Mouse (Mus musculus) embryo, embryonic 10.5 days (tissue): ENCODE results near the gene Nppa.
A peak's percentile ranks its signal among the peaks of the same experiment; 100 is the strongest.

Experiments
- DNase-seq: peaks from one replicate; pipeline ENCODE4 v3.0.0-alpha.2; 2015; ENCODE audit warnings: low spot score

The Nppa gene

DNA sequence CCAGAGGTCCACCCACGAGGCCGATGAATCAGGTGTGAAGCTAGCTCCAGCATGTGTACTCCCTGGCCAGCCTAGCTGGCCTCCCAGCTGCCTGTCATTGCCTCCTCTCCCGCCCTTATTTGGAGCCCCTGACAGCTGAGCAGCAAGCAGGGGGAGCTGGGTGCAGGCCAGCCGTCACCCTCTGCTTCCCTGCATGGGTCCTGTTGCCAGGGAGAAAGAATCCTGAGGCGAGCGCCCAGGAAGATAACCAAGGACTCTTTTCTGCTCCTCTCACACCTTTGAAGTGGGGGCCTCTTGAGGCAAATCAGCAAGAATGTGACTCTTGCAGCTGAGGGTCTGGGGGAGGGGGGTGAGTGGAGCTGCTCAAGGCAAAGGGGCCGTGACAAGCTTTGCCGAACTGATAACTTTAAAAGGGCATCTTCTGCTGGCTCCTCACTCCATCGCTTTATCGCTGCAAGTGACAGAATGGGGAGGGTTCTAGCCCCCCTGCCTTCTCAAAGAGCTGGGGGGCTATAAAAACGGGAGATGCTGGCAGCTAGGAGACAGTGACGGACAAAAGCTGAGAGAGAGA, at the start of gene Nppa:
Gene Nppa (plus strand): TSS at position 521 of the 571 bp plus-strand sequence.
- DNase-seq: no peak

DNA sequence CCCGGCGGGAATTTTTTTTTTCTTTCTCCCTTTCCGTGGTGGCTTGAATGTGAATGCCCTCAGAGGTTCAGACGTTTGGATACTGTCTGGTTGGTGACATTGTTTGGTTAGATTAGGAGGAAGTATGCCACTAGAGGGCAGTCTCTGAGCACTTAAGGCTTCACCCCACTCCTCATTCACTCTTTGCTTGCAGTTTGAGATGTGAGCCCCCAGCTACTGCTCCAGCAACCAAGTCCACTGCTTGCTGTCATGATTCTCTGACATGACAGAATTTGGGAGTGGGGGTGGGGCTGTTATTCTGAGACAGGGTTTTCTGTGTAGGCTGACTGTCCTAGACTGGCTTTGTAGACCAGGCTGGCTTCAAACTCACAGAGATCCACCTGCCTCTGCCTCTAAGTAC, 46.9 kb upstream of the Nppa start:
- DNase-seq: peak; percentile 80

DNA sequence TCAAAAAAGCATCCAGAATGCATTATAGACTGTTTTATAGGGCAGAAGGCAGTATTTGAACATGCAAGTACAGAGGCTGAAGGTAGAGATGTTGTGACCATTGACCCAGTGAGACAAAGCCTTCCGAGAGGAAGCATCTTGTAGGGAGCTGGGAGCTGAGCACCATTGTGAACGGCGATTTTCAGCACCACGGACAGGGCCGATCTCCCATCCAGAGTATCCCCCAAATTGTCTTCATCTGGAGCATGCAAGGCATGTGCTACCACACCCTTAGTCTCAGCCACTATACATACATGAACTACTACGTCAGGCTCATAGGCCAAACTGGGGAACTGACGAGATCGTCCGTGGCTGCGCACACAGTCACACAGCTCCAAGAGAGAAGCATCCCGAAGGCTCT, 43.4 kb upstream of the Nppa start:
- peak; percentile 75 for DNase-seq

DNA sequence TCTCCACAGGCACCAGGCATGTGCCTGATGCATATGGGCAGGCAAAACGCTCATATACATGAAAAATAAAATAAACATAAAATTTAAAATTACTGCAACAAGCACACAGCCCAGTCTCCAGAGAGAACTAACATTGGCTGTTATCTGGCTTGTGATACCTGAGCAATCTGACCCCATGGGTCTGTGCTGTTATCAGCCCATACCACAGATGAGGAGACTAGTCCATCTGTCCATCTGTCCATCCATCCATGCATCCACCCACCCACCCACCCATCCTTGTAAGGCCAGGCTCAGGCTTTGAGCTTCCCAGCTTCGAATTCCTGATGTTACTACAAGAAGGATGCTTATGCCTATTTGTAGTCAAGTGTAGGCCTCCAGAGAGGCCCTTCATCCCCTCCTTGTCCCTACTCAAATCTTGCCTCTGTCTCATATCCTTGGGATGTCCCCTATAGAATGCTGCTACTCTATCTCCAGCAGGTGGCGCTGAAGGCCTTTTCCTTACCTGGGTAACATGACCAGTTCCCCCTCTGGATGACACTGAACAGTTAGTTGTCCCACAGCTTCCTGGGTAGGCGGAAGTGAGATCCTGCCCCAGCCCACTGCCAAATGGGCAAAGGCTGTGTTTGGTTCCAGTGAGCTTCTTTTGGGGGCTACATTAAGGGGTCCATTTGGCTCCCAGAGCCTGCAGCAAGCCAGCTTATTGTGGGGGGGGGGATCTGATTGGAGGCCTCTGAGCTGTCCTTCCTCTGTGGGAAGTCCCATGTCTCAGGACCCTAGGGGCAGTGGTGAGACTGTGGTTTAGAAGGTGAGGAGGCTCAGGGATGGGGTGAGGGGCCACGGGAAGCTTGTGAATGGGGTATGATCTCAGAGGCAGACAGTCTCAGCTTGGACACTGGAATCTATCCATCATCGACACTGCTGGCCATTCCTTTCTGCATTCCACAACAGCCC, 40.4 kb upstream of the Nppa start:
- peak; percentile 92 for DNase-seq

DNA sequence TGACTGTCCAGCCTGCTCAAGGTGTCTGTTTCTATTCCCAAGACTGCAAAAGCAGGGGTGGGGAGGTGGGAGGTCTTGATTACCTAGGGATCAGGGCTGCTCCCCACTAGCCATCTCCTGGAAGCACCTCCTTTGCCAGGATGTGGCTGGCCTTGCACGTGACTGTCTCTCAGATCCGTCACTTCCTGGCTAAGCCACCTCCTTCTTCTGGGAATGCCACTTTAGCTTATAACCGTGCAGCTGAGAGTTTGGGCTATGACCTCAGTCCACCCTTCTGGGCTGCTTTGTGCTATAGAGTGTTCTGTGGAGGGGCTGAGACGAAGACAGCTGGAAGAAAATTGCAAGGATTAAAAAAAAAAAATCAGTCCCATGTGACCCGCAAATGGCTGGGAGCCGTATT, 37.7 kb upstream of the Nppa start:
- no peak for DNase-seq

DNA sequence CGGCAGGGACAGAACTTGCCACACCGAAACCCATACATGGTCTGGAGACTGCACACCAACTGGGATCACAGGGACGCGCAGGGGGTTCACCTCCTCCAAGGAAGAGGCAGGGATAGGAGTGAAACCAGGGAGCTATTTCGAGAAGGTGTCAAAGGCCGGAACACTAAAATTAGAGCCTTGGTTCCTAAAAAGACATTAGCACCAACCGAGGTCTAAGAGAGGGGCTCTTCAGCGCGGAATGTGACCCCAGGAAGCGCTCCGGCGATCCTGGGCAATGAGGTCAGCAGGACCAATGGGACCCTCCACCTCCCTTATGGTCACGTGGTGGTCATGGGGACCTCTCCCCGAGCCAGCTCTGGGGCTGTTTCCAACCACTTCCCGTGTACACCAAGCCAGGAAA, 36.9 kb upstream of the Nppa start:
- DNase-seq: no peak

DNA sequence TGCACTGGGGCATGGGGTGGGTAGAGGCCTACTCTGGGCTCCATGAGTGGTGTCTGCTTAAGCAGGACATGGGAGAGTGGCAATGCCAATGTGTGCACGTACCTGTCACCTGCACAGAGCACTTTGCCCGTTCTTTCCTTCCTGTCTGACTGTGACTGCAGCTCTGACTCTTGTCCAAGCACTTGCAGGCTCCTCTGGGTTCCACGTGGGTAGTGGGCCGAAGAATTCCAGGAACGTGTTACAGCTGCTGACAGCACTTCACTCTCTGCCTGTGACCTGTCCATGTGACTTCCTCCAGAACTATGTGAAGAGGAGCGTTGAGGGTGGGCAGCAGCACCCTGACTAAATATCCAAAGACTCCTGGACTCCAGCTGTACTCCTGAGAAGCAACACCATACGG, 34.8 kb upstream of the Nppa start:
- no peak for DNase-seq

DNA sequence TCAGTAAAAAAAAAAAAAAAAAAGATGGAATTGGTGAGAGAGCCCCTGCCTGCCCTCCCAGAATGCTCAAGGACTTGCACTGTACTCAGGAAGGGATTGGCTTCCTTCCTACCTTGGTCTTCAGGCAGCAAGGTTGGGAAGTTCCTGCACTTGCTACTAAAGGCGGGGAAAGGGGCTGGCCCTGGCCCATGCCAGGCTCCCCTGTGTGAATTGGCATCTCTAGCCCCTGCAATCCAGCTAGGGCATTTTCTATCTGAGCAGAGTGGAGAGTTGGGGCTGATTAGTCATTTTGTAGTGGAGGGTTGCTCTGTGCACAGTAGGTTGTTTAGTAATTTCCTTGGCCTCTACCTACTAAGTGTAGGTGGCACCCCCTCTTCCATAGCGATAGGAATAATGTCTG, 31.7 kb upstream of the Nppa start:
- DNase-seq: no peak

DNA sequence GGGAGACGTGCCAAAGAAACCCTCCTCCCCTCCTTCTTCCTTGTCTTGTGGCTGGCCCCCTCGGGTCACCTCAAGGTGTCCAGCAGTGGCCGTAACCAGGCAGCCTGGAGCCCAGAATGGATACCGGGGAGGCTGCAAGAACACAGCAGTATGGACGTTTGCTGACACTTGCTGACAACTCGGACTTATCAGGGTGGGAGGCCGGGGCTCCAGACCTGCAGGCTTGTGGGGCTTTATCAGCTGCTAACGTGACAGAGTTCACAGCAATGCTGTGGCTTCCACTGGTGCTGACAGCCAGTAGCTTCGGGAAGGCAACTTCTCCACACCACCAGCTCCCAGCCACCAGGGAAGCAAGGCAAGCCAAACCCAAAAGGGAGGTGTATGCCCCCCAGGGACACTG, 31.2 kb upstream of the Nppa start:
- no peak for DNase-seq

DNA sequence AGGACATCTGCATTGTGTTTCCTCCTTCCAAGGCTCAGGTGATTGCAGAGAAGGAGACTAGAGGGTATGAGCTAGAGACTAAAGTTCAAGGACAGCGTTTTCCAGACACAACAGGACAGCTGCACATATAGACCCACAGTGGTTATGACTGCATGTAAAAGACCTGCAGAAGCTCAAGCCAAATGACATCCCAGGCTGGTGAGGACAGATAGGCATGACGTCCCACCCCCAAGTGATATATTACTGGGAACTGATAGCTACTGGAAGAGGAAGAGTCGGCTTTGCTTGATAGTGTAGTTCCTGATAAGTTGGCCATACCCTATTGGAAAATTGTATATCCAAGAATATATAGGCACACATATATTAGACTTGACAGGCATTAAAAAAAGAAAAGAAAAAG, 24.3 kb upstream of the Nppa start:
- no peak for DNase-seq

DNA sequence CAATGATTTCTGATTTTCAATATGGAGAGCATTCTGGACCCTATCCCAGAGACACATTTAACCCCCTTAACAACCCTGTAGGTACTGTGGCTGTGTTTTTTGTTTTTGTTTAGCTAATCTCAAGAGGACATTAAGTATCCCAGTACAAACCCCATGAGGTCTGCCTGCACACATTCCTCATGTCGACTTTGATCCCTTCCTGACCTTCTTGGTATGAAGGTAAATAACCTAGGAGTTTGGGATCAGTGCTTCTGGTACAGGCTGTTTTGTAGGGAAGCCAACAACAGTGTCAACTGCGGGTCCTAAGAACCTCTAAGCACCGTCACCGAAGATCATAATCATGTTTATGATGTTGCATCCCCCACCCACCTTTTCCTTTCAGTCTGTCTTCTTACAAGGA, 22.8 kb upstream of the Nppa start:
- DNase-seq: no peak

DNA sequence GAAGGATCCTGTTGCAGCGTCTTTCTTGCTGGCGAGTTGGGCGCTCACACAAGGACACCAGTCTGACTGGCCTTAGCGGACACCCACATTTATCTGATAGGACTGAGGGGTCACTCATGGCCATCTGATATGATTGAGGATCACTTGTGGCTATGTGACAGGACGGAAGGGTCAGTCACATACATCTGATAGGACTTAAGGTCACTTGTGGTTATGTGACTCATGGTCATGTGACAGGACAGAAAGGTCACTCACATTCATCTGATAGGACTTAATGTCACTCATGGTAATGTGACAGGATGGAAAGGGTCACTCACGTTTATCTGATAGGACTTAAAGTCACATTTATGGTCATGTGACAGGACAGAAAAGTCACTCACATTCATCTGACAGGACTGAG, 22.1 kb upstream of the Nppa start:
- no peak for DNase-seq

DNA sequence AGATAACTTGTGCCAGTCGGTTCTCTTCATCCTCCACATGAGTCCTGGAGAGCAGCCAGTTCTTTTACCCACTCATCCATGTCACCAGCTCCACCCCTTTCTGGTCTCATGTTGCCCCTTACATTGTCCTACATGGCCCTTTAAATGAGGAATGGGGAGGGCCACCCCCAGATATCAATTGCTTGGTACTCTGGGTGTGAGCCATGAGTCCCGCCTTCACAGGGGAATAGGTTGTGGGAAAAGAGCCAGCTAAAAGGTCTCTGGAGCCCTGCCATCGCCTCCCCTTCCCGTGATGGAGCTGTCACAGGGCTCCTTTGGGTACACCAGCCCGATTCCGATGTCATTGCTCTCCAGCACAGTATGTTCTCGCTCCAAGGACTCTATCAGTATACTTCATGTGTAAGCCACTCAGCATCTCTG, 21.1 kb upstream of the Nppa start:
- no peak for DNase-seq

DNA sequence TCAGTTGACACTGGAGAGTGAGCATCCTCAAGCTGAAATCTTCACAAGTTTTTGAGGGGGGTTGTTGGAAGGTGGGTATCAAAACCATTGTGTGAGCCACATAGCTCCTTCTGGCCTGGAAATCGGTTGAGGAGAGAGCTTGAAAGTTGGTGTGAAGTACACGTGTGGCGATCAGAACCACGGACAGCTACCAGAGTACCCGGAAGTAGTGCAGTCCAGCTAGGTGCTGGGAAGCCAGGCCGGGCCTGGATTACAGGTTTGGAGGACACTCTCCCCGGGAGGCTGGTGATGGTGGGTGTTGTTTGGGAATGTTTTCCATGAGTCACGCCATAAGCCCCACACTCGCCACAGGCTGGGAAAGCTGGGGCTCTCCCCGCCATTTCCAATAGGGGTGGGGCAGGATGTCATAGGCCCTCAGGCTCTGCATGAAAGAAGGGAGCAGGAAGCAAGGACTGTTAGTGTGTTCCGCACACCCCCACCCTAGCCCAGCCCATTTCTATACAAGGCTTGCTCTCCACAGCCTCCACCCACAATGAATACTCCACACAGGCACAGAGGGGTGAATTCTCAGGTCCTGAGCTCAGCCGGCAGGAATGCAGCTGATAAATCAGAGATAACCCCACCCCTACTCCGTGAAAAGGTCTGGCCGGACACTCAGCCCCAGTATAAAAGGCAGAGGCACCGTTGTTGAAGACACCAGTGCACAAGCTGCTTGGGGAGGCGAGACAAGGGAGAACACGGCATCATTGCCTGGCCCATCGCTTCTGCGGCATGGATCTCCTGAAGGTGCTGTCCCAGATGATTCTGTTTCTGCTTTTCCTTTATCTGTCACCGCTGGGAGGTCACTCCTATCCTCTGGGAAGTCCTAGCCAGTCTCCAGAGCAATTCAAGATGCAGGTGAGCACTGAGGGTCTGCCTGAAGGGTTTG, 15.1 kb upstream of the Nppa start, which contains the start of gene Nppb:
Gene Nppb (plus strand): TSS at position 584 of the 928 bp plus-strand sequence.
- DNase-seq: peak; percentile 75

DNA sequence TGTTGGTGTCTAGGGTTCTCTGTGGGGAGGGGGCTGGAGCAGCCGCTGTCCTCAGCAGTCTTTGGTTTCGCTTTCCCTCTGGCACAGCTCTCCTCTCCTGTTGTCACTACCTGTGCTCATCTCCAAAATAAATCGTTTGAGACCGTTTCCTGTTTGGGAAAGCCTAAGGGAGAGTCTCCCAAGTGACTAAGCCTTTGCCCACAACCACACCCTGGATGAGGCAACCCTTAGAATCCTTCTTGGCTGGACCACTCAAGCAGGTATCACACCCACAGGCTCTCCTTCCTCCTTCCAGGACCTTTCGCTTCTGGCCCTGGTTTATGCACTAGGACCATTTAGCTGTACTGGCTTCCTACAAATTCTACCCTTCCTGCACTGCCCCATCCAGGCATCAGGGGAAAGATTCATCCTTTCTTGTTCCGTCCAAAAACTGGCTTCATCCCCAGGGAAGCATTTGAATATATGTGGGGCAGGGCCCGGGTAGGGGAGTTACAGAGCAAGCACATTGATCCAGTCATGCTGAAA, 6.9 kb upstream of the Nppa start:
- DNase-seq: no peak

DNA sequence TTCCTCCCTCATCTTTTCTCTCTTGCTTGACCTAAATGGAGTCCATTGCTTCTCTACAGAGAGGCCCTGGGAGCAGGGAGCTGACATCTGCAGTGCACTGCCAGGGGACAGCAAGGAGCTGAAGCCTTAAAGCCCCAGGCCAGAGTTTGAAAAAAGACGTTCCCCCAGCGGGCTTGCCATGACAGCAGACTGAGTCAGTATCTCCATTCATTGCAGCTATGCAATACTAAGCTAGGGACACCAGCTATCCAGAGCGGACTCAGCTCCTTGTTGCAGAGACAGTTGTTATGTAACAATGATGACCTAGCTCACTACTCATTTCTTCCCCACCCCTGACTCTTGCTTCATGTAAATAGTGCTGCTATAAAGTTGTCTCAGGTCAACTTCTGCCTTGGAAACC, 5.2 kb upstream of the Nppa start:
- no peak for DNase-seq

DNA sequence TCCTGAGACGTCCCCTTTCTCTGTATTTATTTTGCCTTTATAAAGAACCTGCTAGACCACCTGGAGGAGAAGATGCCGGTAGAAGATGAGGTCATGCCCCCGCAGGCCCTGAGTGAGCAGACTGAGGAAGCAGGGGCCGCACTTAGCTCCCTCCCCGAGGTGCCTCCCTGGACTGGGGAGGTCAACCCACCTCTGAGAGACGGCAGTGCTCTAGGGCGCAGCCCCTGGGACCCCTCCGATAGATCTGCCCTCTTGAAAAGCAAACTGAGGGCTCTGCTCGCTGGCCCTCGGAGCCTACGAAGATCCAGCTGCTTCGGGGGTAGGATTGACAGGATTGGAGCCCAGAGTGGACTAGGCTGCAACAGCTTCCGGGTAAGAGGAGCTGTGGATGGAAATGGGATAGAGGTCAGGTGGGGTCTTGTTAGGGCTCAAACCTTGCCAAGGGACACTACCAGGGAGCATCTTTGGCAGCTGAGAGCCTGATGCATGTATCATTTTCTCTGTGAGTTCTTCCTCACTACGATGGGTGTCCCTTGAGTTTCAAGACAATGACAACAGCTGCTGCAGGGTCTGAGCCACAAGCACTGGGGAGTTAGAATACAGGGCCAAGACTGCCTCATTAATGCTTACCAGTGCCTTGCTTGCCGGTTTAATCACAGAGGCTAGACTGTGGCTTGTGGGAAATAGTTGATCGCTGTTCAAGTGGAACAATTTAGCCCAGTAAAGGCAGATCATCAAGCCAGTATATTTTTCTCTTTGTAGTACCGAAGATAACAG, 679 bp downstream of the Nppa start:
- no peak for DNase-seq

DNA sequence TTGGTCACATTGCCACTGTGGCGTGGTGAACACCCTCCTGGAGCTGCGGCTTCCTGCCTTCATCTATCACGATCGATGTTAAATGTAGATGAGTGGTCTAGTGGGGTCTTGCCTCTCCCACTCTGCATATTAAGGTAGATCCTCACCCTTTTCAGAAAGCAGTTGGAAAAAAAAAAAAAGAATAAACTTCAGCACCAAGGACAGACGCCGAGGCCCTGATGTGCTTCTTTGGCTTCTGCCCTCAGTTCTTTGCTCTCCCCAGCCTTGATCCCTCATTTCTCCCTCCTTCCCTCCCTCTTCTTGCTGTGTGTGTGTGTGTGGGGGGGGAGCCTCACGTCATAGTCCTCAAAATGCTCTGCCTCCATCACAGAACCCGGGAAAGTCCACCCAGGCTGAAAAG, 1.3 kb downstream of the Nppa start:
- peak; percentile 38 for DNase-seq

DNA sequence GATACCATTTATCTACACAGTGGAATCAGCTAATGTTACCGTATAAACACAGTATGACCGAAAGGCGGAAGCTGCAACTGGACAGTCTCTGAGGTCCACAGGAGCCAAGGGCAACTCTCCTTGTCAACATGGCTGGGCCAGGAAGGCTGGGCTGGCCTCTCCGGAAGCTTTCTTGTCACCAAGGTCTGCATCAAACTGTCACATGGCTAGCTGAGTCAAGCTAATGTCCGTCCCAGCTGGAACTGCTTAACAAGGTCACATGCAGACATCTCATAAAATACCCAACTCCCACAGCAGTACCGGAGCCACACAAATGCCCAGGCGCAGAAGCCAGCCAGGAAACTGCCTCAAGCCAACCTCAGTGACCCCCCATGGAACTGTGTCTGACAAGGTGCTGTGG, 3.8 kb downstream of the Nppa start:
- no peak for DNase-seq

DNA sequence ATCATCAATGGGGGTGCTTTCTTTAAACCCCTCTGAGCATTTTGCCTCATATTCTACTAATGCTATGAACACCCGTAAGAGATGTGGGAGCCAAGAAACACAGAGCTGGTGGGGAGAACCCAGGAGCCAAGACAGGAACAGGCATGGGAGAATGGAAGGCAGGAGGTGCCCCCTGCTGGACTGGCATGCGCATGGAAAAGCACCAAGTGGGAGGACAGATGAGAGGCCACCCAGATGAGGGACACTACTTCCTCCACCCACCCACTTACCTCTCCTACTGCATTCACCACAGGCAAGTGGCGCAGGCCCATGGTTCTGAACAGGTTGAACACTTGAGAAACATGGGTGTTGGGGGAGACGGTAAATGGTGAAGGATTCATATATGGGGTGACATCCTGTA, 7.9 kb downstream of the Nppa start:
- DNase-seq: peak; percentile 36

DNA sequence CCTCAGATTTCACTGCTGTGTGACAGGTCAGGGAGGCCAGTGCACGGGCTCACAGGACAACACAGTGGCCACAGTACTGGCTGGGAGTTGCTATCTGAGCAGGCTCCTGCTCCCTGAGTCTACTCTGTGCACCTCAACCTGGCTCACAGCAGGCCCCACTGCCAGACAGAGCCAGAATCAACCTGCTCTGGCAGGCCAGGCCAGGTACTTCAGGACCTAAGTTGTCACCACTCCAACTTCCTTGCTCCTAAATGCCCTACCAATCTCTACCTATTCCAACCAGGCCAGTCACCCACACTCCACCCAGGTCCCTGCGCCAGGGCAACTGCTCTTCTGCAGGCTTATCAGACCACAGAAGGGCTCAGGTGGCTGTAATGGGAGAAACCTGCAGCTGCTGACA, 9.1 kb downstream of the Nppa start:
- no peak for DNase-seq
